Mouse (Mus musculus): ENCODE results near the gene Ptcd1. TPM values are rescaled to one million over a fixed set of nuclear protein-coding genes. Genes with fewer than 3 reads are reported as not detected.
"Not testable (repeated sequence)": the region's sequence is repeated elsewhere in the genome, so short reads cannot be mapped to it uniquely, and the experiment has no call there.

The Ptcd1 gene
- total RNA-seq, 2 experiments from 2014 or later: 11.5 to 12.8 TPM

GRCm38 (mm10) chr5:145104328-145104727 lies 62.6 kb downstream of the Ptcd1 start:
- intact Hi-C loops (cut with DNase I): no loop called here
- H3K27ac ChIP-seq: no peak overlapping the region
- no peak for DNase-seq
- TF ChIP-seq CTCF (IDR thresholded peaks at IDR 0.05): no peak
- no peak overlapping the region for H3K4me3 ChIP-seq

GRCm38 (mm10) chr5:145102706-145103105 lies 64.2 kb downstream of the Ptcd1 start:
- intact Hi-C loops (cut with DNase I): no loop called here
- no peak overlapping the region for H3K27ac ChIP-seq
- TF ChIP-seq CTCF (IDR thresholded peaks at IDR 0.05): no peak
- no peak for DNase-seq
- no peak overlapping the region for H3K4me3 ChIP-seq

- H3K4me3 ChIP-seq; DNase-seq; intact Hi-C loops (cut with DNase I); H3K27ac ChIP-seq: not testable (repeated sequence)
Measured at GRCm38 (mm10) chr5:145101451-145101850, 65.5 kb downstream of the Ptcd1 start.

GRCm38 (mm10) chr5:145100960-145101359 lies 65.9 kb downstream of the Ptcd1 start:
- no peak for TF ChIP-seq CTCF (IDR thresholded peaks at IDR 0.05)
- intact Hi-C loops (cut with DNase I): no loop called here
- Histone ChIP-seq H3K4me3 (no peak overlapping the region), H3K27ac (no peak overlapping the region)
- DNase-seq: no peak

GRCm38 (mm10) chr5:145098340-145098821 lies 68.5 kb downstream of the Ptcd1 start:
- no peak for DNase-seq
- H3K4me3 ChIP-seq: no peak overlapping the region
- H3K27ac ChIP-seq: no peak overlapping the region
- intact Hi-C loops (cut with DNase I): no loop called here
- TF ChIP-seq CTCF (IDR thresholded peaks at IDR 0.05): no peak

Other genes starting within 250 kb of the Ptcd1 start
- gene Smurf1, start 201.3 kb downstream of the Ptcd1 start, total RNA-seq (2021): 10 to 100 TPM in 1 of 2 experiments, 1 to 10 TPM in 1; 9.3 to 16.8 TPM
- gene Gm4871, start 134.4 kb downstream of the Ptcd1 start, total RNA-seq (2021): not detected
- not detected for gene 1700018F24Rik, start 124.1 kb downstream of the Ptcd1 start, total RNA-seq (2021)
- gene Arpc1a, start 83.3 kb downstream of the Ptcd1 start, total RNA-seq (2021): 10 to 100 TPM; 23.8 to 30.3 TPM
- not detected for gene Kpna7, start 83.1 kb downstream of the Ptcd1 start, total RNA-seq (2021)
- 10 to 100 TPM; 20.1 to 29.9 TPM for gene Arpc1b, start 52.9 kb downstream of the Ptcd1 start, total RNA-seq (2021)
- 10 to 100 TPM; 47.9 to 56.9 TPM for gene Pdap1, start 26.9 kb downstream of the Ptcd1 start, total RNA-seq (2021)
- 10 to 100 TPM; 49.1 to 57.4 TPM for gene Bud31, start 26.7 kb downstream of the Ptcd1 start, total RNA-seq (2021)
- 1 to 10 TPM; 9.3 to 9.9 TPM for gene Cpsf4, start 105 bp upstream of the Ptcd1 start, total RNA-seq (2021)
- 100 to 1,000 TPM; 622 to 768 TPM for gene Atp5j2, start 25.0 kb upstream of the Ptcd1 start, total RNA-seq (2021)
- 10 to 100 TPM in 1 of 2 experiments, 1 to 10 TPM in 1; 9.3 to 11.6 TPM for gene Zkscan14, start 34.8 kb upstream of the Ptcd1 start, total RNA-seq (2021)
- gene Zkscan5, start 37.5 kb upstream of the Ptcd1 start, total RNA-seq (2021): 1 to 10 TPM; 8.6 to 9.3 TPM
- 10 to 100 TPM; 14.3 to 15.2 TPM for gene Zfp655, start 64.6 kb upstream of the Ptcd1 start, total RNA-seq (2021)
- 1 to 10 TPM; 8.8 to 9.4 TPM for gene Zscan25, start 113.4 kb upstream of the Ptcd1 start, total RNA-seq (2021)
- gene Cyp3a57, start 178.2 kb upstream of the Ptcd1 start, total RNA-seq (2021): not detected

Measured in gastrocnemius, adult 2 months (tissue).